Mouse (Mus musculus): ENCODE measurements at regions not wholly inside any gene's neighbourhood (a gene's known extent, or its start where the extent isn't known, plus 50 kb on each side); places are given as distances from the start of the nearest gene placed in this dataset.

DNA sequence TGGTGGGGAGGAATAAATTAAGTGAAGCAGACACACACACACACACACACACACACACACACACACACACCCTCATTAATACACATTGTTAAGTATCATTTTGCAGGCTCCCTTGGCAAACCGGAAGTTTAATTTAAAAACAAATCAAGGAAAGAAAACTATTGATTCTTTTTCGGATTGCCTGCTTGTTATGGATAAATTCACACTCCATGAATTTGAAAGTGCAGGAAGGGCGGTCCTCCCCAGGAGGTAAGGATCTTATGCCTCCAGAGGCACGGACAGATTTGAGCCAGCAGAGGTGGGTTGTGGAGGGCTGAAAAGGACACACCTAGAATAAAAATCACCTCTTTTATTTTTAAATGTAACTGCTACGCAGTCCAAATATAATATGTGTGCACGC is 156.2 kb upstream of the Gm15217 start:
- no peak for DNase-seq (ENCODE audit: low spot score)

DNA sequence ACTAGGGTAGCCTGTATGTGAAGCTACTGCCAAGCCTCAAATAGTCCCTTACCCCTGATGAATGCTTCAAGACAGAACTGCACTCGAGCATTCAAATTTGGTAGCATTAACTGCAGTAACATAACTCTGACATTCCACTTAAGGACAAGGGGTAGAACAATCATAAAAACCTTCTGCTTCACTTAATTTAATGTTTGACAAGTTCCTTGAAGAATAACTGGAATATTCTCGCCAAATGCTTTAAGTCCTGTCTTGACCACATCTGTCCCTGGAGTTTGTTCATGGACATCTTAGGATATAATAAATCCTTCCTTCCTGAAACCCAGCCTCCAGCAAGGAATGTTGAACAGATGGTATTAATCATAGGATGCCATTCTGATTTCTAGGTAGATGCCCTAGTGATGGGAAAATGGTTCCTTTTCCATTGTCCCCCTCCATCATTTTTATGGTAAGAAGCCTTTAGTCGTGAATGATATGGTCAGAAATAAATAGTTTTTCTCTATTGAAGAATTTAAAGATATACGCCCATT is 154.7 kb upstream of the Gm15217 start:
- DNase-seq (ENCODE audit: low spot score): no peak

DNA sequence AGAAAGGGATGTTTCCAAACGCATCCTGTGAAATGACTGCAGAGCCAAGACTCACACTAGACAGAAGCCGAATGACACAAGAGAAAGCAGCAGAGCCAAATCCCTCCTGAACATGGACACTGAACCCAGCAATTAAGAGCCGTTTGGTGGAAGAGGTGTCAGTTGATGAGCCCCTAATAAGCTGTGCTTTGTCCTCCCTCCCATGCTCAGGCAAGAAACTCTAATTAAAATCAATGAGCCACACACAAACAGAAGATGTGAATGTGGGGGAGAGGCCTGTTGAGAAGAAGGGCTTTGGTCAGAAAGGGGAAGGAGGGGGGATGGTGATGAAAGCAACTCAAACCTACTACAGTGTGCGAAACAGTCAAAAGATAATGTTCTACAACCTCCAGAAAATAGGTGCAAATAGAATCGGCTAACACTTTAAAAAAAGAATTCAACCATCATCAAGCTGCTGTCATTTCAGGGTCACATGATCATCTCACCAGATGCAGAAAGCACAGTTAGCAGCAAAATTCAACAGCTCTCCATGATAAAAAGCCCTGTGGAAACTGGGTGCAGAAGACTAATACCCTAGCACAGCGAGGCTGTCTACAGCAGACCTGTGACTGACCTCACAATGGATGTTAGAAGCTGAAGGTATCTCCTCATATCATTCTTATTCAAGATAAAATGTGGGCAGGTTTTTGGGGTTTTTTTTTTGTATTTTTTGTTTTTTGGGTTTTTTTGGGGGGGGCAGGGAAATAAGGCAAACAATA is 153.2 kb upstream of the Gm15217 start:
- no peak for DNase-seq (ENCODE audit: low spot score)

DNA sequence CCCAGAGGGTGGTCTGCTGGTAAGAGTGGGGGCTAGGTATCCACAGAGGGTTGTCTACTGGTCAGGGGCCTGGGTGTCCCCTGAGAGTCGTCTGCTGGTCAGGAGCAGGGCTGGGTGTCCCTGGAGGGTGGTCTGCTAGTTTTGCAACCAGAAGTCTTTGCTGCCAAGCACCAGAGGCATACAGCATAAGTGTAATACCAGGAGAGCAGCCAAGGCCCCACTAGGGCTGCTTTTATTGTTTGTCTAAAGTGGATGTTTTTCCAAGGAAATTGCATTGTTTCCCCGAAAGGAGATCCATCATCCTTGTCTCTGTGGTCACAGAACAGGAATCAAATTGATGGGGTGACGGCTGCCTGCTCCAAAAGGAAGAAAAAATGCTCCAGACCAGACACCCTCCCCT is 145.2 kb upstream of the Gm15217 start:
- DNase-seq (ENCODE audit: low spot score): no peak

DNA sequence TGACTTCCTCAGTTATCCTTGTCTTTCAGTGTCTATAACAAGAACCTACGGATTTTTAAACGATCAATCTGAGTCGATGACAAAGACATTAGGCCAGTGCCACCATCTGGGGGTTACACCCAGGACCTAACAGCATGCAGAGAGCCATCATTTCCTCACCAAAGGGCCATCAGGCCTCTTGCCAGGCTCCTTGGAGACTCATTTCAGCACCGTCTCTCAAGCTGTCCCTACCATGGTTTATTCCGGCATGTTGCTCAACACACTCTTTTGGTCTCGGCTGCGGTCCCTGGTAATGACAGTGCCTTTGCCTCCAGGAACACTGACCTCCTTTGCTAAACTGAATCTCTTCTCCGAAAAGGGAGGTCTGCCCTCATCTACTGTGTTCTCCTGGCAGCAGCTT is 144.4 kb upstream of the Gm15217 start:
- DNase-seq (ENCODE audit: low spot score): no peak

DNA sequence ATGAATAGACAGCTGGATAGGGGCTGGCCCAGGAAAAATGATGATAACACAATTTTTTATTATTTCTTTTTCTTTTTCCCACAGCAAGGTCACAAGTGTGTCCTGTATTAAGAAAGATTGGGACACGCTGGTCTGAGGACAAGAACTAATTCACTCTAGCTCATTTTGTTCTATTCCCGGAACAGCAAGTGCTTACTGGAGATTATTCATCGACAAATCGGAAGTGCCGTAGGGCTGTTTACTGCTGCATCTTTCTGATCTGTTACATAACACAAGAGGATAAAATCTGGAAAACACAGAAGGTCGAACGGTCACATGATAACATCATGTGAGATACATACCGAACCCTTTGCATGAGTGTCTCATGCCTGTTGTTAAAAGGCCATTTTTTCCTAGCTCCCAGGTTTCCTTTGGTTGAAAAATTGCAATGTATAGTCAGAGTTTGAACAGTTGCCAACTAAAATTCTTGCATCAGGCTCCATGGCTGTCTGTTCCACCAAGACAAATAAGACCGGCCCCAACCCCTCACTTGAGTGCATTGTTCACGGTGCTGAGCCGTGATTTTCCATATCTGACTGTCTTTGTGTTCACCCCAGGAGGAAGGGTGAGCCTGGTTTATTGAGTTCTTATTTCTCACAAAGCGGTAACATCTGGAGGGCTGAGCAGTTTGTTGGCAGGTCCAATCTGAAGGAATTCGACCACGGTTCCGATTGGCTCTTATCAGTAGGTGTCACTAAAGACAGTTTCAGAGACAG is 139.0 kb upstream of the Gm15217 start:
- DNase-seq (ENCODE audit: low spot score): no peak

DNA sequence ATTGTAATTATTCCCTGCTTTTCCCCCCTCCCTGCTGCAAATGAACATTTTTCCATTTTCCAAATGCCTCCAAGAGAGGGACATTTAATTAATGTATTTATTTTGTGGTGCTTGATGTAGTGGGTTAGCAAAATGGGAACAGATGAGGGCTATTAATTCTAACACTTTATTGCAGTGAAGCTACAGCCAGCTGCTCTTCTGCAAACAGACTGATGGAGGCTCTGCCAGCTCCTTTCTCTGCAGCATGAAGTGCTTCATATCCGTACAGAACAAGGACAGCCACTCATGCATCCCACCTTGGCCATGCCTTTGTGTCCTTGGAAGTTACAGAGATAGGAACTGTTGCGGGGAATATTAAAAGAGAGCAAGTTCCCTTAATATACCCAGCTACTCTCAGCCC is 138.3 kb upstream of the Gm15217 start:
- no peak for DNase-seq (ENCODE audit: low spot score)

DNA sequence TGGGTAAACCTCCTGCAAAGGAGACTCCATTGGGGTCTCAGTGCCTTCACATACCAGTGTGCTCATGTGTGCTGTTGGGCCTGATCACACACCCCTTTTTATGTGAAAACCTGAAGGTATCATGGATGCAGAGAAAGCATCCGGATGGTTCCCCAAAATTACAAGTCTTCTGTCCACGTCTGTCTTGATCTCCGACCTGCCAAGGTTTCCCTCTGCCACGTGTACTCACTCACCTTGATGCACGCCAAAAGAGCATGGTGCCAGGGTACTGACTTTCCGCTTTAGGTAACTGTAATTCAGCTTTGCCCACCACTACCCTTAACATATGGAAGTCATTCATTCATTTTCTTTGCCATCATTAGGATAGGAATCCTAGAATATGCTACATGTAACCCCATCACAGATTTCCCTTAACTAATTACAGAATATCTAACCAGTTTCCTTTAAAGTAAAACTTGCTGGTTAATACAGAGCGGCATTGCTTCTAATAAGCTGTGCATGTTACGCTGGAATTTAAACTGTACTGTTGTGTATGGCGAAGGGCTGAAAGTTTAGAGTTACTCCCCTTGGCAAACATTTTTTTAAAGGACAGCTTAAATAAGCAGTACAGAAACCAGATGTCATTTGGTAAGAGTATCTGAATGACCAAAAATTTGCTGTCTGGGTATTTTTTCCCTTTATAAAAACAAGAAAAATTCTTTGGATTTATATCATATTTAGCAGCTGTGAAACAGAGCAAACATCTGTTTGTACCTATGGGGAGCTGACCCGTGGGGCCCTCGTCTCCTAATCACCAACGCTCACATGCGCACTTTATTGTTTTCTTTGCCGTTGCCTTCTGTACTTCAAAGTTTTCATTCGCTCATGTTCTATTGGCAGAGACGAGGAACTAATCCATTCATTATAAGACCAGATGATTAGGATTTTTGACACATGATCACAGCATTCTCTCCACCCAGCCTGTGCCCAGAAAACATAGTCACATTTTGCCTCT is 131.4 kb upstream of the Gm15217 start:
- no peak for DNase-seq (ENCODE audit: low spot score)

DNA sequence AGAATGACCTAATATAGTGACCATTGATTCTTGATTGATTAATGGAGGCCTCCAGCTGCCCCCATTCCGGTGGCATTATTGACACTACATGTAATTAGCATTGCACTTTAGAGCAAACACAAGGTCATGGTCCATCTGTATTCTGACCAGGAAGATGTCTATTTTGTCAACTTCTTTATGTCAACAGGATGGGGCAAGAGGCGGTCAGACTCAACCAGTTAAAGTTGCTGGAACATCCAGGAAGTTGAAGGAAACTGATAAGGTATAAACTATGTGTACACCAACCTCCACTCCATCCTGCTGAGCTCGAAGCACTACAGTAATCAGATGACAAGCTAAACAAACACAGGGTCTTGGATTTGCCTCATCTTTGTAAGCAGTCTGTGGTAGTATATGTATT is 130.1 kb upstream of the Gm15217 start:
- DNase-seq (ENCODE audit: low spot score): no peak

DNA sequence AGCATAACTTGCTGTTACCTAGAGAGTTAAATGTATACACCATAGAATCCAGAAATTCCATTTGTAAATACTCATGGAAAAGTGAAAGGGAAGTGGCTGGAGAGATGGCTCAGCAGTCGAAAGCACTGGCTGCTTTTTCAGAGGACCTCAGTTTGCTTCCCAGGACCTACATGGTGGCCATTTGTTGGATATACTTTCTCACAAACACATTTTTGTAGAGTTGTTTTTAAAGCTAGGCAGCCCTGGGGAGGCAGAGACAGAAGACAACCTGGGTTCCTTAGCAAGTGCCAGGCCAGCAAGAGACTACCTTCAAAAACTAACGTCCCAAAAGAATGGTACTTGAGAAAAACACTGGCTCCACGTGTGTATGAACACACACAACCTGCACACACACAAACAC is 124.0 kb upstream of the Gm15217 start:
- DNase-seq (ENCODE audit: low spot score): no peak

DNA sequence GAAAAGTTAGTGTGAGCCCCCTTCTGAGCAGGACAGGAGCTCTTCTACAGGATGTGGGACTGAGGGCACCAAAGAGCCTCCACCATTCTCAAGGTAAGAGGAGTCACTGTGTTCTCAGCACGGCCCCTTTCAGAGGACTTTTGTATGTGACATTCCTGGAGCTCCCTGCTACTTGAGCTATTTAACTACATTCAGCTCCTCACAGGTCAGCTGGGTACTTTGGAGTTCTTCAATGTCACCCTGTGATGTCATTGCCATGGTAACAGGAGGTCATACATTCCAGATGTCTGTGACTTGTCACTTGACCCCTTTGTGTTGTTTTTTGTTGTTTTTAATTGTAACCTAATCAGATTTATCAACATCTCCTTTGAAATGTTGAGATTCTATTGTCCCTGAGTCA is 122.9 kb upstream of the Gm15217 start:
- no peak for DNase-seq (ENCODE audit: low spot score)

DNA sequence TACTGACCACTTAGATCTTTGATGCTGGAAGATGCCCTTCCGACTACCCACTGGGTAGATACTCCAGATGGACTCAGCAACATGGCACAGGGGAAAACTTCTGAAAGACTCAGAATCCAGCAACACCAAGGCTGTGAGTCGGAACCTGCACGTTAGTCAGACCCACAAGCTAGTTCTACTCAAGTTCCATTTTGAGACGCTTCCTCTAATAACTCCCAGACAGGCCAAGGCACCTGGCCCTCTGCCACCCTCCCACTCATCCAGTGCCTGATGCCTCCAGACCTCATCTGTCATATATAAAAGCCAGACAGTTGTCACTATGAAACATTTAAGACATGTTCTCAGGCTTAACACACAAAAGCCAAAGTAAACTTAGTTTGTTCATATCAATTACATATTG is 121.9 kb upstream of the Gm15217 start:
- DNase-seq (ENCODE audit: low spot score): no peak

DNA sequence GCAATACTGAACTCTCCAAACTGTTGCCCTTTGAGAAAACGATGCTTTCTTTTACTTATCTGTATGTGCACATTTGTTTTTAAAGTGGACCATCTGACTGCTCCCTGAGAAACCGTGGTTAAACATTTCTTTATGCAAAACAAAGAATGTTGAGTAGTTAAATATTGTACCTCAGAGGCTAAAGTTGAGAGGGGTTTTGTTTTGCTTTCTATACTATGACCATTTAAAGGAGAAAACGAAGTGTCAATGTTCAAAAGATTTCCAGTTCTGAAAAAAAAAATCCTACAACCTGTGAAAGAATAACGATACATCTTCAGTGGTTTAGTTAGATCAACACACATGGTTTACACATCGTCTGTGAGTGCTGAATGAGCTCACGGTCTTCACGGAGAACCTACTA is 120.7 kb upstream of the Gm15217 start:
- no peak for DNase-seq (ENCODE audit: low spot score)

DNA sequence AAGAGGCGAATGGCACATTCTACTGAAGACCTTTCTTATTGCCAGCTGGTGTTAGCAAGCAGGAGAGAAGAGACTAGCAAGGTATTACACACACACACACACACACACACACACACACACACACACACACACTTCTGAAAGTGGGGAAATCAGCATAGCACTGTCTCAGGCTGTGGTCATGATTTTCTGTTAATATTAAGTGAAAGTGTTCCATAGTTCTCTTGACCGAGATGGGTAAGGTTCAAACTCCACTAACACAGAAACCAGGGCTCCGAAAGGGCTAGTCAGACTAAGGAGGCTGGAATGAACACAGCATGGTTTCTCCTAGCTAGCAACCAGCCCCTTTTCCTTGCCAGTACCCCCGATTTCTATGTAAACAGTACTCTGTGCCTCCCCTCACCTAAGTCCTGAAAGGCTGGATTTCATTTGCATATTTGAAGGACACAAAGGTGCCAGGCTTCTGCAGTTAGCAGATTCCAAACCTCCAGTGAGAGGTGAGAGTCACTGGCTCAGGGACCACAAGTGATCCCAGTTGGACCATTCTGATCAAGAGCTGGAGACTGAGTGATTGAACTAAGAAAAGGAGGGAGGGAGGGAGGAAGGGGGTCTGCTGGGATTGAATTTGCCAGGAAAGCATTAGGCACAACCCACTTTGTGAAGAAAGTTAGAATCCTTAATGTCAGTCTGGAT is 118.8 kb upstream of the Gm15217 start:
- DNase-seq (ENCODE audit: low spot score): no peak

DNA sequence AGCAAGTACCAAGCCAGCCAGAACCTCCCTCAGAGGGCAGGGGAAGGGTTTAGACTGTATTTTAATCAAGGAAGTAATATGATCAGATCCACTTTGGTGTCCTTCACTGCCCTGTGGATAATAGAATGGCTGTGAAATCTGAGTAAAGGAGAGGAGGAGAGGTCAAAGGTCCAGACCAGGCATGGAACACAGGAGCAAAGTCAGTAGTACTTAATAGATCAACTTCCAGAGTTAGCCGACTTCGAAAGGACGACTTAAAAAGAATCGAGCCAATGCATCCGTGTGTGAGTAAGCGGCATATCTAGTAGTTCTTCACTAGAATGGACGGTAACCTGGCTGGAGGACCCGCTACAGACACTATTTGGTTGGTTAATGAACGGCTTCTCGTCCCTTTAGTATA is 103.8 kb upstream of the Gm15217 start:
- DNase-seq (ENCODE audit: low spot score): no peak

DNA sequence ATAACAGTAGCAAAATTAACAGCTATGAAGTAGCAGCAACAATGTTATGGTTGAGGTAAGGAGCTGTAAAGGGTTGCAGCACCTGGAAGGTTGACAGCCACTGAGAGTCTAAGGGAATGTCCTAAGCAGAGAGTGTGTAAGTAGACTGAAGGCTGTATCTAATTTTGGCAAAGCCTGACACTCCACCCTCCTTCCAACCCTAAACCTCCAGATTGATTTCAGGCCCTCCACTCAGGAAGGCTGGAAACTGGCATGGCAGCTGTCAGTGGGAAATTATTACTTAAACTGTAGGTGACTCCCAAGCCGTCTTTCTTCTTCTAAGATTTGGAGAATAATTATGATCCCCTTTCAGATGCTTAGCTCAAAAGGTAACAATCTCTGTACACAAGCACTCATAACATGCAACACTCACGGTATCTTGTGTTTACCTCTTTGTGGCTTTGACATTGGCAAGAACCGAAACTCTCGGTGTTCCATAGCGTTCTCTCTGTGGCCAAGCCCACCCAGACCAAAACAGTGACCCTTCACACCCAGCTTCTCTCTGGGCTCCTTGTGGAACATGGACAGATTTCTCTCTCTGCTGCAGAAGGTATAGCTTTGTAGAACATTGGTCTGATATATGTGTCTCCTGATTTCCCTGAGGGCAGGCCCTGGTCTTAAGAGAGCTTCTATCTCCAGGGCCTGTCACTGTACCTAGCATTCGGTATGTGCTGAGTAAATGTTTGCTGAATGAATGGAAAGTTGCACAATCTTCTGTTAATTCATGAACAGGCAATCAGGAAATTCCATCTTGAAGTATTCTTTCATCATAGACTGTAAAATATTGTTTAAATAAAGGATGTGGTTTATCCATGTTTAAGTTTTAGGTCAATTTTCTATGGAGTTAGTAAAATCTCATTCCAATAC is 102.0 kb upstream of the Gm15217 start:
- no peak for DNase-seq (ENCODE audit: low spot score)

DNA sequence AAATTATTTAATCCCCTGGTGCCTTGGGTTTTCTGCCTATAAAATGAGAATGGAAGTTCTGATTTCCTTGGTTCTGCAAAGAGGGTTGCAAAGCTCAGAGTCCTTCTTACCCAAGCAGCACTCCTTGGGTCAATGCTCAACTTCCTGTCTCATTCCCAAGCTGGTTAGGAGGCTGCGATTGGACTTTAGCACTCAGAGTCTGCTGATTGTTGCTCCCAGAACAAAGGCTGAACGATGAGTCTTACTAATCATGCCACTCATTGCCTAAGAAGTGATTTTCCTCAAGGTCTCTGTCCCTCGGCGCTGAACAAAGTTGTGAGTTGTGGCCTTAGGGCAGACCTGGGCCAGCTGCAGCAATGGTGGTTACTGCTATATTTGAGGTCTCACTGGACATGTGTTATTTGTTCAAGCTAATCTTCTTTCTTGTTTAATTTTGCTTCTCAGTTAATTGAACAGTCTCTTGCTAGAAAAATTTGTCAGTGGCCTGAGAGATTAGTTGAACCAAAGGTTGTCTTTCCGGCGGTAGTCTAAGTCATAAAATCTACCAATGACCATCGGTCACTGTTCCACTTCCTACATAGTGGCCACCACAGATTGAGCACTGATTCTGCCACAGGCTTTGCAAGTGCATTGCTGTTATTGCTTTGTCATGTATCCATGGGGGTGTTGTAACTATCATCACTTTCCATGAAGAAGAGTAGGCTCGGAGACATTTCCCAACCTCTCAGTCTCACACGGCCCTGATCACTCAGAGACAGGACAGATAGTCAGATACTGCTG is 101.2 kb upstream of the Gm15217 start:
- no peak for DNase-seq (ENCODE audit: low spot score)

DNA sequence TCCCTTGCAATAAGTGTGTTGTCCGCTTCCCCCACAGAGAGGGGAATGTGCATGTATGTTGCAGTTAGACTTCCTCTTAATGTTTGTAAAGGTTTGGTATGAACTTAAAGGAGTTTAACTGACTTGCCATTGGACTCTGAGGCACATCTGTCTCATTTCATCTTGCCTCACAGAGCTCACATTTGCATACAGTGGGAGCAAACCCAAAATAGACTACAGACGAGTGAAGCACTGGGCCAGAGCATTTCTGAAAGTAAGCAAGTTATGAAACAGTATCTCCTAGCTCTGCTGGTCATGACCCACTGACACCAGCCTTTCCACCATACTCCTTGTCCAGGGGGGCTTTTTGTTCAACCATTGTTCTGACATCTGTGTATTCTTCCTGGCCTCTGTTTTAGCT is 86.8 kb upstream of the Gm15217 start:
- no peak for DNase-seq (ENCODE audit: low spot score)

DNA sequence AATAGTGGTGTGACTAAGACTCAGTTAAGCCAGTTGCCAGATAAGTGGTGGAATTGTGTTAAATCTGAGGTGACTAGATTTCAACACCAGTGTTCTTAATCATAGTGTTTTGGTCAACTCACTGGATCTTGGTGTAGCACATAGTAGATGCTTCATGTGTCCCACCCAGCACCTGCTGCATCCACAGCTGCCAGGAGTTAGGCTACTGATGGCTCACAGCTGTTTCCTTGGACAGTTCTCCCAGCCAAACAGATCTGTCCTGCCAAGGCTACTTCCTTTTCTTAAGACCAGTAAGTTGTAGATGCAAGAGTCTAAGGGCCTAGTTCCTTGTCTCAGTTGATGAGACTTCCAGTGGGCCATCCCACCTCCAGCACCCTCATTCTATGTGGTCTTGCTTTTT is 82.9 kb upstream of the Gm15217 start:
- no peak for DNase-seq (ENCODE audit: low spot score)

DNA sequence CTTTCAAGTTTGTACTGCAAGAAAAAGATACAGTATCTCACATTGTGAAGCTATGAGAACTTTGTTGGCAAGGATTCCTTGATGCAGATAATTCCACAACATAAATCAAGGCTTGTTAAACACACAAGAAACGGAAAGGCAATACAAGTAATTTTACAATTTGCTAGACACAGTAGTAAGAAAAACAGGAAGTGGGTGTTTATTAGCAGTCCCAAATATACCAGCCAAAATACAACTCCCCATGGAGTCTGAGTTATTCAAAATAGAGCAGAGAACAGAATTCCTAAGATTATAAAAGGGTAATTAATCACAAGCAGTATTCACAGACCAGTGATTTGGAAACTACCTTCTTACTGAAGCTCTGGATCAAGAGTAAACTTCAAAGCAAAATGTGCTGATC is 78.7 kb upstream of the Gm15217 start:
- DNase-seq (ENCODE audit: low spot score): no peak
